Mouse (Mus musculus): ENCODE measurements at regions not wholly inside any gene's neighbourhood (a gene's known extent, or its start where the extent isn't known, plus 50 kb on each side); places are given as distances from the start of the nearest gene placed in this dataset.
"Not testable (repeated sequence)": the region's sequence is repeated elsewhere in the genome, so short reads cannot be mapped to it uniquely, and the experiment has no call there.

- ATAC-seq (ENCODE audit: low FRiP score) (no peak), DNase-seq (ENCODE audit: low spot score, missing footprints) (peak; percentile 49)
- Histone ChIP-seq H3K9ac (ENCODE audit: low read length) (no peak overlapping the region), H3K4me2 (no peak overlapping the region), H3K4me1 (ENCODE audit: control insufficient read depth, insufficient read depth, low read length) (no peaks in the 10 kb centered on the region), H3K4me3 (ENCODE audit: low read depth, low read length) (no peak overlapping the region), H3K27ac (ENCODE audit: low read depth, low read length) (no peak overlapping the region), H3K27me3 (ENCODE audit: control insufficient read depth, insufficient read depth, low read length) (no peaks in the 10 kb centered on the region), H3K9me3 (ENCODE audit: control insufficient read depth, low read length) (no peaks in the 10 kb centered on the region), H3K36me3 (ENCODE audit: control insufficient read depth, insufficient read depth, low read length) (no peaks in the 10 kb centered on the region)
Observed at GRCm38 (mm10) chr4:23621208-23621607, 875.0 kb upstream of the Mms22l start.

DNA sequence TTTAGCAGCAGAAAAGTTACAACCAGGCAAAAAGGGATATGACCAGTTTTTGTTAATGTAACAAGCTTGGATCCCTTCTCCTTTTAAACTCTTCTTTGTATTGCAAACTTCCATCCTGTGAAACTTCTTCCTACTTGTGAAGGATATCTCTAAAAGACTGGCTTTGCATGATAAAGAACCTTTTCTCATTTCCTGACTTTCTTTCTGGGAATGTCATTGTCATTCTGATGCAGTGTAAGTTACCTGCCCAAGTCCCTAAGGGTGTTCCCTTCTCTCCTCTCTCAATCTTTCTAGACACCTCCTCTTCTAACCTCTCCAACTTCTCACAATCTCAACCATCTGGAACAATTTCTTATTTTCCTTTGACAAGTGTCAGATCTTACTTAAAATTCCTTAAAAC lies 874.0 kb upstream of the Mms22l start:
- no peak overlapping the region for H3K4me2 ChIP-seq

DNA sequence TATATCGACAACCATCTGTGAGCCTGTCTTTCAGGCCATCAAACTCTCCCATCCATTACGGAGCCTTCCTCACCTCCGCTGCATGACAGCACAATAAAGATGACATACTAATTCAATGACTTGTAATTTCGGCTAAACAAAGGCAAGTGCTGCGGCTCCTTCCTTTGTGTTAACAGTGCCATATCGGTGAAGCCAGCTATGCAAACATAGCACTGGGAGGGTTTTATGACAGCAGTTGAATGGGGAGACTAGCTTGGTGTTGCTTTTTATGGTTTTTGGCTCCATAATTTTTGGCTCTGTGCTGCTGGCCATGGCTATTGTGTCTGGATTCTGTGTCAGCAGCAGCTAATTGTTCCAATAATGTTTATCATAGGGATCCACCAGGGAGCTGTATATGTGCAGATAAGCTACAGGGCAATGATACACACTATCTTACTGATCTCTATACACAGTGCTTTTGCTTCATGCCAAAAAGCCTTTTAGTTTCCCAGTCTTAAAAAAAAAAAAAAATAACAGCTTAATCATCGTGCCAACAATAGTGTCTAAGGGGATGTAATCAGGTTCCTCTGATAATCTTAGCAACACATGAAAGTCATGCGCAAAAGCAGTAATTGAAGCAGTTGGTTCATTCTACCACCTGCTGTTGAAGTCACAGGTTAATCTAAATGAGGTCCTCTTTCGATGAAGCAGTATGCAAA lies 859.9 kb upstream of the Mms22l start:
- DNase-seq (ENCODE audit: low spot score, missing footprints) (peak; percentile 88), ATAC-seq (ENCODE audit: low FRiP score) (peak; percentile 81)
- Histone ChIP-seq H3K9me3 (ENCODE audit: control insufficient read depth, low read length) (no peaks in the 10 kb centered on the region), H3K36me3 (ENCODE audit: control insufficient read depth, insufficient read depth, low read length) (no peaks in the 10 kb centered on the region), H3K4me1 (ENCODE audit: control insufficient read depth, insufficient read depth, low read length) (peaks cover 5% of the 10 kb centered on the region), H3K9ac (ENCODE audit: low read length) (peak overlapping the region; percentile 27; the same call in 1 of the 2 replicates), H3K27ac (ENCODE audit: low read depth, low read length) (peak overlapping the region; percentile 41; the same call in 1 of the 2 replicates), H3K27me3 (ENCODE audit: control insufficient read depth, insufficient read depth, low read length) (no peaks in the 10 kb centered on the region), H3K4me2 (no peak overlapping the region), H3K4me3 (ENCODE audit: low read depth, low read length) (no peak overlapping the region)
- 44% methylated on average over 9 of the region's 9 CpGs for WGBS

More for the DNA sequence above, 874.0 kb upstream of the Mms22l start:
- Histone ChIP-seq H3K4me1 (ENCODE audit: control insufficient read depth, insufficient read depth, low read length) (no peaks in the 10 kb centered on the region), H3K9ac (ENCODE audit: low read length) (no peak overlapping the region), H3K9me3 (ENCODE audit: control insufficient read depth, low read length) (no peaks in the 10 kb centered on the region), H3K27ac (ENCODE audit: low read depth, low read length) (no peak overlapping the region), H3K27me3 (ENCODE audit: control insufficient read depth, insufficient read depth, low read length) (no peaks in the 10 kb centered on the region), H3K4me3 (ENCODE audit: low read depth, low read length) (no peak overlapping the region), H3K36me3 (ENCODE audit: control insufficient read depth, insufficient read depth, low read length) (no peaks in the 10 kb centered on the region)
- ATAC-seq (ENCODE audit: low FRiP score): no peak
- peak; percentile 64 for DNase-seq (ENCODE audit: low spot score, missing footprints)

DNA sequence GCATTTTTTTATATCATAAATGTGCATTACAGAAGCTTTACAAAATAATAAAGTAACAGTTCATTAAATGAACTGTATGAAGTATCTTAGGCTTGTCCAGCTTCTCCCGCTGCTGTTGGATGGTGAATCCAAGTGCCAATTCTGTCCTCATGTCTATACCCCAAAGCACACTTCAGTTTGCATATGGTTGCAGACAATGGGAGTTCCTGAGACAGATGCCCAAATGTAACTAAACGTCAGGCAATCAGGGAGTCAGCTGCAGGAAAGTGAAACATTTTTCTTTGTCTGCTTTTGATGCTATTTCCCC lies 859.4 kb upstream of the Mms22l start:
- Histone ChIP-seq H3K4me3 (ENCODE audit: low read depth, low read length) (no peak overlapping the region), H3K9me3 (ENCODE audit: control insufficient read depth, low read length) (no peaks in the 10 kb centered on the region), H3K27me3 (ENCODE audit: control insufficient read depth, insufficient read depth, low read length) (no peaks in the 10 kb centered on the region), H3K4me1 (ENCODE audit: control insufficient read depth, insufficient read depth, low read length) (peaks cover 5% of the 10 kb centered on the region), H3K36me3 (ENCODE audit: control insufficient read depth, insufficient read depth, low read length) (no peaks in the 10 kb centered on the region), H3K4me2 (no peak overlapping the region), H3K27ac (ENCODE audit: low read depth, low read length) (no peak overlapping the region), H3K9ac (ENCODE audit: low read length) (no peak overlapping the region)
- 56% methylated on average over 2 of the region's 2 CpGs for WGBS
- DNase-seq (ENCODE audit: low spot score, missing footprints): no peak
- ATAC-seq (ENCODE audit: low FRiP score): peak; percentile 41; the same call in 1 of the 2 replicates

DNA sequence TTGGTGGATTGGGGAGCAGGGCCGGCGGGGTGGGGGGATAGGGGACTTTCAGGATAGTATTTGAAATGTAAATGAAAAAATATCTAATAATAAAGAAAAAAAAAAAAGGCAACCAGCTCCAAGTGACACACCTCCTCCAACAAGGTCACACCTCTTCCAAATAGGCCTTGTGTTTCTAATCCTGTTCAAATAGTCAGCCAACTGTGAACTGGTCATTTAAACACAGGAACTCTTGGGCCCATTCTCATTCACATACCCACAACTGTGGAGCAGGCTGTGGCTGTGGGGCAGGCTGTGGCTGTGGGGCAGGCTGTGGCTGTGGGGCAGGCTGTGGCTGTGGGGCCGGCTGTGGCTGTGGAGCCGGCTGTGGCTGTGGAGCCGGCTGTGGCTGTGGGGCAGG lies 839.6 kb upstream of the Mms22l start:
- H3K9ac ChIP-seq (ENCODE audit: low read length); ATAC-seq (ENCODE audit: low FRiP score); DNase-seq (ENCODE audit: low spot score, missing footprints); H3K4me2 ChIP-seq; H3K9me3 ChIP-seq (ENCODE audit: control insufficient read depth, low read length); H3K27me3 ChIP-seq (ENCODE audit: control insufficient read depth, insufficient read depth, low read length); H3K4me1 ChIP-seq (ENCODE audit: control insufficient read depth, insufficient read depth, low read length); H3K4me3 ChIP-seq (ENCODE audit: low read depth, low read length); H3K27ac ChIP-seq (ENCODE audit: low read depth, low read length); H3K36me3 ChIP-seq (ENCODE audit: control insufficient read depth, insufficient read depth, low read length): not testable (repeated sequence)
- WGBS: 82% methylated on average over 5 of the region's 5 CpGs

GRCm38 (mm10) chr4:23668896-23669295 lies 827.4 kb upstream of the Mms22l start:
- 81% methylated on average over 2 of the region's 2 CpGs for WGBS
- no peak for DNase-seq (ENCODE audit: low spot score, missing footprints)
- no peaks in the 10 kb centered on the region for H3K9me3 ChIP-seq (ENCODE audit: control insufficient read depth, low read length)
- H3K4me1 ChIP-seq (ENCODE audit: control insufficient read depth, insufficient read depth, low read length): no peaks in the 10 kb centered on the region
- no peak overlapping the region for H3K27ac ChIP-seq (ENCODE audit: low read depth, low read length)
- H3K4me2 ChIP-seq: no peak overlapping the region
- no peak for ATAC-seq (ENCODE audit: low FRiP score)
- no peak overlapping the region for H3K4me3 ChIP-seq (ENCODE audit: low read depth, low read length)
- H3K9ac ChIP-seq (ENCODE audit: low read length): no peak overlapping the region
- H3K36me3 ChIP-seq (ENCODE audit: control insufficient read depth, insufficient read depth, low read length): no peaks in the 10 kb centered on the region
- no peaks in the 10 kb centered on the region for H3K27me3 ChIP-seq (ENCODE audit: control insufficient read depth, insufficient read depth, low read length)

DNA sequence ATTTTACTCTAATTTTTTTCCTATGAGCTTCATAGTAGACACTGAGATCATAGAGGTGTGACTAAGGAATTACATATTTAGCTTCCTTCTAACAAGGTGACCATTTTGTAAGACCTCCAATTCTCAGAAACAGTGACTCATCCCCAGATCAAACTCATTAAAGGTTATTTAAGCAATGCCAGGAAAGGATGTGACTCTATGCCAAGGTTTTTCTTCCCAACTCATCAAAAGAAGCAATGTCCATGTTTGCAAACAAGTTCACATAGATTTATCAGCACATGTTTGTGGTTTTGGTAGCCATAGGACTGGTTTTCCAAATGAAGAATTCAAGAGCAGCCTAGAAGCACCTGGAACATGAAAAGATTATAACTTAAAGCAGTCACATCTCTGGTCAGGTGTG lies 792.6 kb upstream of the Mms22l start:
- Histone ChIP-seq H3K27me3 (ENCODE audit: control insufficient read depth, insufficient read depth, low read length) (no peaks in the 10 kb centered on the region), H3K27ac (ENCODE audit: low read depth, low read length) (no peak overlapping the region), H3K9ac (ENCODE audit: low read length) (no peak overlapping the region), H3K36me3 (ENCODE audit: control insufficient read depth, insufficient read depth, low read length) (no peaks in the 10 kb centered on the region), H3K4me1 (ENCODE audit: control insufficient read depth, insufficient read depth, low read length) (no peaks in the 10 kb centered on the region), H3K9me3 (ENCODE audit: control insufficient read depth, low read length) (no peaks in the 10 kb centered on the region), H3K4me3 (ENCODE audit: low read depth, low read length) (no peak overlapping the region), H3K4me2 (no peak overlapping the region)
- DNase-seq (ENCODE audit: low spot score, missing footprints): peak; percentile 75
- ATAC-seq (ENCODE audit: low FRiP score): no peak

GRCm38 (mm10) chr4:23710716-23711115 lies 785.5 kb upstream of the Mms22l start:
- H3K4me1 ChIP-seq (ENCODE audit: control insufficient read depth, insufficient read depth, low read length): no peaks in the 10 kb centered on the region
- ATAC-seq (ENCODE audit: low FRiP score) (no peak), DNase-seq (ENCODE audit: low spot score, missing footprints) (no peak)
- 89% methylated on average over 2 of the region's 2 CpGs for WGBS
- H3K36me3 ChIP-seq (ENCODE audit: control insufficient read depth, insufficient read depth, low read length): no peaks in the 10 kb centered on the region
- H3K27ac ChIP-seq (ENCODE audit: low read depth, low read length): no peak overlapping the region
- H3K4me3 ChIP-seq (ENCODE audit: low read depth, low read length): no peak overlapping the region
- no peak overlapping the region for H3K9ac ChIP-seq (ENCODE audit: low read length)
- no peak overlapping the region for H3K4me2 ChIP-seq
- H3K27me3 ChIP-seq (ENCODE audit: control insufficient read depth, insufficient read depth, low read length): no peaks in the 10 kb centered on the region
- no peaks in the 10 kb centered on the region for H3K9me3 ChIP-seq (ENCODE audit: control insufficient read depth, low read length)

DNA sequence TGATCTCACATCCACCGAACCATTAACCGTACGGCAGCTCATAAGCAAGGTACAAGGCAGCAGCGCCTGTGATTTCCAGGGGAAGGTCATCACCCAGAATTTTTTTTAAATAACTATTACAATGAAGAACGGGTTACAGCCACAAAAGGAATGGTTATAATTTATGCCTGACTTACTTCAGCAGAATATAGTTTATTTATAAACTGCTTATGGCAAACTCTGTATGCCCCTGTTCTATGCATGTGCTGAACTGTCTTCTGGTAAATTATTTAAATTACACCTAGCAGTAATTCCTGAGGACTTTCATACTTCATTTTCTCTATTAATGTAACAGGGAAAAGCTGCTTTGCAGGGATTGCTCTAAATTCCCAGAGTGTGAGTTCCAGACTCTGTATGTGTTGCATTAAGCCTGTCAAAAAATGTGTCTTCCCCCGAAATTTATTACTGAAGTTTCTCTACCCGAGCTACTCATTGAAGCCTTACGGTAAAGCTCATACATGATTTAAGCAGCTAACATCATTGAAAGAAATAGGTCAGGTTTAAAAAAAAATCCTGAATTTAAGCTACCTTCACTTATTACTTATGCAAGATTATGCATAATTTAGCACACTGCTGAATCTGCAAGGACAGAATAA lies 782.4 kb upstream of the Mms22l start:
- H3K9ac ChIP-seq (ENCODE audit: low read length): no peak overlapping the region
- no peak overlapping the region for H3K27ac ChIP-seq (ENCODE audit: low read depth, low read length)
- no peak overlapping the region for H3K4me2 ChIP-seq
- 88% methylated on average over 8 of the region's 8 CpGs for WGBS
- no peak for ATAC-seq (ENCODE audit: low FRiP score)
- H3K4me3 ChIP-seq (ENCODE audit: low read depth, low read length): no peak overlapping the region
- H3K9me3 ChIP-seq (ENCODE audit: control insufficient read depth, low read length): no peaks in the 10 kb centered on the region
- peak; percentile 75 for DNase-seq (ENCODE audit: low spot score, missing footprints)
- no peaks in the 10 kb centered on the region for H3K4me1 ChIP-seq (ENCODE audit: control insufficient read depth, insufficient read depth, low read length)
- H3K36me3 ChIP-seq (ENCODE audit: control insufficient read depth, insufficient read depth, low read length): no peaks in the 10 kb centered on the region
- no peaks in the 10 kb centered on the region for H3K27me3 ChIP-seq (ENCODE audit: control insufficient read depth, insufficient read depth, low read length)

Measured in midbrain, embryonic 11.5 days (tissue).